Mouse (Mus musculus) stomach, embryonic 14.5 days (tissue): Measurements from ENCODE around the gene Plekhg6. TPM values are rescaled to one million over a fixed set of nuclear protein-coding genes. Genes with fewer than 3 reads are reported as not detected.

Source experiments
- ATAC-seq: fragments of 200-750 bp; cut with Nextera tagmentation; 2 replicates; pipeline ENCODE4 v1.8.0; 2017; ENCODE audit warnings: low read depth, moderate TSS enrichment; ENCODE audit not compliant: insufficient number of reproducible peaks, insufficient read depth, low FRiP score
- H3K27ac ChIP-seq: fragments of 300-500 bp; sonication (generic); 2 replicates; pipeline ENCODE4 v1.5.1; 2014; ENCODE audit warnings: mild to moderate bottlenecking, low read length, moderate library complexity, mixed read lengths
- H3K27me3 ChIP-seq: fragments of 300-500 bp; sonication (generic); 2 replicates; pipeline ENCODE4 v1.6.1; 2014; ENCODE audit warnings: low read length, control low read depth, mixed read lengths; ENCODE audit not compliant: control insufficient read depth, insufficient read depth
- H3K36me3 ChIP-seq: fragments of 300-500 bp; sonication (generic); 2 replicates; pipeline ENCODE4 v1.6.1; 2014; ENCODE audit warnings: mild to moderate bottlenecking, control low read depth, low read length, moderate library complexity, mixed read lengths; ENCODE audit not compliant: control insufficient read depth, insufficient read depth
- H3K4me1 ChIP-seq: fragments of 300-500 bp; sonication (generic); 2 replicates; pipeline ENCODE4 v1.6.1; 2014; ENCODE audit warnings: low read length, control low read depth, mixed read lengths; ENCODE audit not compliant: control insufficient read depth, insufficient read depth
- H3K4me2 ChIP-seq: fragments of 300-500 bp; sonication (generic); replicated peaks from 2 replicates; pipeline ENCODE4 v1.6.1; 2014; ENCODE audit warnings: low read depth, low read length, control low read depth
- H3K4me3 ChIP-seq: fragments of 300-500 bp; sonication (generic); 2 replicates; pipeline ENCODE4 v1.5.1; 2014; ENCODE audit warnings: low read depth, low read length, control low read depth
- H3K9ac ChIP-seq: fragments of 300-500 bp; sonication (generic); replicated peaks from 2 replicates; pipeline ENCODE4 v1.6.1; 2014; ENCODE audit warnings: low read depth, mild to moderate bottlenecking, control low read depth, low read length, moderate library complexity, mixed read lengths
- H3K9me3 ChIP-seq: fragments of 300-500 bp; sonication (generic); 2 replicates; pipeline ENCODE4 v1.6.1; 2016; ENCODE audit warnings: low read depth, low read length, control low read depth; ENCODE audit not compliant: control insufficient read depth
- WGBS: fragments of 180-500 bp; shearing (Covaris S2); extraction: QIAGEN DNeasy Blood & Tissue Kit; methylation state at CpG from one replicate; pipeline ENCODE4 v1.1.7; 2014; 5-methylcytosine and 5-hydroxymethylcytosine counted together
- polyA plus RNA-seq: library from polyadenylated mRNA; unstranded; fragments of >200 nt; fragmentation: Nextera tagmentation; extraction: Ambion mirVana; gene quantifications from 2 replicates; pipeline ENCODE4 v1.2.1, GENCODE M21; 2014

Plekhg6 gene
- polyA plus RNA-seq, 1 experiment from 2014 or later, result 2.1 TPM

GRCm38 (mm10) chr6:125320323-125320722 lies 60.3 kb downstream of the Plekhg6 start, which contains the start of gene Scnn1a:
Gene Scnn1a, plus strand, starts transcription at chr6:125320659.
- no peak within 1 kb of the TSS for H3K9ac ChIP-seq
- H3K4me3 ChIP-seq, result no peak within 1 kb of the TSS
- no peak; the same call in 1 of the 2 replicates for ATAC-seq
- no peak within 1 kb of the TSS for H3K27ac ChIP-seq
- H3K9me3 ChIP-seq, result no peaks in the 10 kb centered on the region
- H3K36me3 ChIP-seq, result no peaks in the 10 kb centered on the region
- H3K27me3 ChIP-seq, result 0 out of 2 replicates have a peak, but pooled peaks cover 4% of the 10 kb centered on the region
- H3K4me2 ChIP-seq, result peak within 1 kb of the TSS; percentile 19; the same call in 1 of the 2 replicates
- H3K4me1 ChIP-seq, result peaks cover 12% of the 10 kb centered on the region
- WGBS, result 75% methylated on average over 1 of the region's 1 CpGs

DNA sequence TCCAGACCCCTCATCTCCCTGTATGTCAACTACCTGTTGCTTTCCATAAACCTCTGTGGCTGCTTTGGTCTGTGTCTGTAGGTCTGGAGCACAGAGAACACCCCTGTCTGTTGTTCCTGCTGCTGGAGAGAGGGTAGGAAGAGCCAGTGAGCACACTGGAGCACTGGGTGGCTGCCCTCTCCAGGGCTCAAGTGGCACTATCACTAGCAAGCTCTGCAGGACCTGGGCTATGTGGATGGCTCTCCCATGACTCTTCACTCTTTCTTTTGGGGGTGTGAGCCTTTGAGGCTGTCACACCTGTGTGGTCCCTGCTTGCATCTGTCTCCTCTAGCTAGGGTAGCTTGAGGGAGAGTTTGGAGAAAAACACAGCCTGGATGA lies 60.7 kb downstream of the Plekhg6 start:
- Histone ChIP-seq H3K4me3 (no peak overlapping the region), H3K27me3 (0 out of 2 replicates have a peak, but pooled peaks cover 4% of the 10 kb centered on the region), H3K9me3 (no peaks in the 10 kb centered on the region), H3K4me2 (no peak overlapping the region), H3K9ac (no peak overlapping the region), H3K4me1 (peaks cover 12% of the 10 kb centered on the region), H3K27ac (no peak overlapping the region), H3K36me3 (no peaks in the 10 kb centered on the region)
- ATAC-seq, result no peak

DNA sequence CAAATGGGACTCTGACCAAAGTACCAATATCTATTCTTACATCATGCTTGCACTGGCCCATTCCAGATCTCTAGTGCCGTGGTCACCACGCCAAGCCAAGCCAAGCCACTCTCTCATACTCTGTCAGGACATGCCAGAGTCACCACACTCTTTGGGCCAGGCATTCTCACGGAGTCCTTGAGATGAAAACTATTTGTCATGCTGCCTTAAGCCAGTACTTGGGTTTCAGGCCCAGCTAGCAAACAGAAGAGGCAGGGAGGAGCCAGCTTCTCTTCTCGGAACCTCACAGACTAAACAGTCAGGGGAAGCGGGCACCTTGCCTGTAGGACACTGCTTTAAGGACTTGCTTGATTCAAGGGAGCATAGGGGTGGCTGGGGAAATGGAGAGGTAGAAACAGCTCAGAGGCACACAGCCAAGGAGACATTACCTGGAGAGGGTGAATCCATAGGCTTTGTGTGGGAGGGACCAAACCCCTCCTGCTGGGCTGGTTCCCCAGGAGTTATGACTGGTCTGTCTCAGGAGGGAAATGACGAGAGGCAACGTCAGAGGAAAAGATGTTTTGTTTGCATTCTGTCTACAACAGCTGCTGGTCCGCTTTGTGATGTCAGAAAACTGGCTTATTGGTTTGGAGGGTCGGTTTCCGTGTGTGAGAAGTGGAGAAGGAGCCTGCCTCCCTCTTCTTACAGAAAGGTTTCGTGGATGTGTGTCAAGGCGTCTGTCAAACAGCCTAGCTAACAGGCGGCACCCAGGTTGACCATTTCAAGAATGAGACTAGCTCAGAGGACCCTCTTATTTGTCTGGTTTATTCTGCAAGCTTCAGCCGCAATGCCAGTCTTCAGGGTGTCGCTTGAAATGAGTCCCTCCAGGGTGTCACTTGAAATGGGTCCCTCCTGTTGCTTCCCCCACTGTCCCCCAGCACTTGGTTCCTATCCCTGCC lies 61.3 kb downstream of the Plekhg6 start:
- Histone ChIP-seq H3K4me2 (no peak overlapping the region), H3K36me3 (no peaks in the 10 kb centered on the region), H3K9me3 (no peaks in the 10 kb centered on the region), H3K4me1 (peaks cover 19% of the 10 kb centered on the region), H3K9ac (no peak overlapping the region), H3K27ac (no peak overlapping the region), H3K4me3 (no peak overlapping the region), H3K27me3 (0 out of 2 replicates have a peak, but pooled peaks cover 4% of the 10 kb centered on the region)
- ATAC-seq, result no peak
- 52% methylated on average over 15 of the region's 15 CpGs for WGBS

DNA sequence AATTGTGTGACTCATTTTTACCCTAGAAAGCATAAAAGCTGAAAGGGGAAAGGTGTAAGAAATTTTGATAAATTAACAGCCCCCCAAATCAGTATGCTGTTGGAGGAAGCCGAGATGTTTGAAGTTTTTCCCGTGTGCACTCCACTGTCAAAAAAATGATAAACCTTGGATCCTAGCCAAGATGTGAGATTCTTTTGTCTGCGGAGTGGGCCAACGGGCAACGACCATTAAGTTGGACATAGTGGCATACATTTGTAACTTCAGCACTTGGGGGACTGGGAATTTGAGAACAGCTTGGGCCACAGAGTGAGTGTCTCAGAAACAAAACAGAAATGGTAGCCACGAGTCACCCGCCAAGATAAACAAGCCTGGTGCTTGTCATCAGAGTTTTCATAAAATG lies 63.5 kb downstream of the Plekhg6 start:
- Histone ChIP-seq H3K9me3 (no peaks in the 10 kb centered on the region), H3K4me1 (peaks cover 30% of the 10 kb centered on the region), H3K9ac (no peak overlapping the region), H3K27ac (no peak overlapping the region), H3K4me3 (no peak overlapping the region), H3K4me2 (no peak overlapping the region), H3K27me3 (0 out of 2 replicates have a peak, but pooled peaks cover 4% of the 10 kb centered on the region), H3K36me3 (no peaks in the 10 kb centered on the region)
- no peak for ATAC-seq
- WGBS, result 32% methylated on average over 7 of the region's 7 CpGs

GRCm38 (mm10) chr6:125314746-125315145 lies 65.8 kb downstream of the Plekhg6 start:
- H3K27ac ChIP-seq, result no peak overlapping the region
- H3K27me3 ChIP-seq, result no peaks in the 10 kb centered on the region
- H3K4me2 ChIP-seq, result no peak overlapping the region
- H3K4me1 ChIP-seq, result peaks cover 25% of the 10 kb centered on the region; the same call in 1 of the 2 replicates
- H3K9me3 ChIP-seq, result no peaks in the 10 kb centered on the region
- ATAC-seq, result no peak
- 80% methylated on average over 6 of the region's 6 CpGs for WGBS
- H3K4me3 ChIP-seq, result no peak overlapping the region
- H3K36me3 ChIP-seq, result peaks cover 9% of the 10 kb centered on the region; the same call in 1 of the 2 replicates
- H3K9ac ChIP-seq, result no peak overlapping the region

DNA sequence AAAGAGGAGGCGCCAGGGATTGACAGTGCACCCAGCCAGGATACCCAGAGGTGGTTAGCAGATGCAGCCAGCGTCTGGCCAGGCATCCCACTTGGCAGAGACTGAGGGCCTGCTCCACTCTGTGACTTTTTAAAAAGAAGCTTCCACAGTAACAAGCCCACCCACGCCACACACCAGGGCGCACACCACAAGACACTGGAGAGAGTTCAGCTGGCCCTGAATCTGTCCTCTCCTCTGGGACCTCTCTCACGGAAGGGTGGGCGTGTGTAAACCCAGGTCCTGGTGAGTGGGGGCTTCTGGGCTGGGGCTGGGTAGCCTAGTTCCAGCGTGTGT lies 66.4 kb downstream of the Plekhg6 start:
- peak overlapping the region; percentile 74 for H3K4me2 ChIP-seq
- peaks cover 9% of the 10 kb centered on the region; the same call in 1 of the 2 replicates for H3K36me3 ChIP-seq
- H3K27me3 ChIP-seq, result no peaks in the 10 kb centered on the region
- H3K4me3 ChIP-seq, result peak overlapping the region; percentile 60
- H3K9me3 ChIP-seq, result no peaks in the 10 kb centered on the region
- peak overlapping the region; percentile 89 for H3K9ac ChIP-seq
- peaks cover 24% of the 10 kb centered on the region; the same call in 1 of the 2 replicates for H3K4me1 ChIP-seq
- WGBS, result 54% methylated on average over 7 of the region's 7 CpGs
- ATAC-seq, result no peak
- peak overlapping the region; percentile 83; the same call in 1 of the 2 replicates for H3K27ac ChIP-seq

- H3K9ac ChIP-seq, result peak within 1 kb of the TSS; percentile 89
- H3K9me3 ChIP-seq, result no peaks in the 10 kb centered on the region
- peaks cover 9% of the 10 kb centered on the region; the same call in 1 of the 2 replicates for H3K36me3 ChIP-seq
- no peaks in the 10 kb centered on the region for H3K27me3 ChIP-seq
- H3K27ac ChIP-seq, result peak within 1 kb of the TSS; percentile 83
- peaks cover 21% of the 10 kb centered on the region; the same call in 1 of the 2 replicates for H3K4me1 ChIP-seq
- peak within 1 kb of the TSS; percentile 60 for H3K4me3 ChIP-seq
- whole genome bisulfite sequencing, result 3% methylated on average over 44 of the region's 46 CpGs
- ATAC-seq, result peak; percentile 90
- peak within 1 kb of the TSS; percentile 74 for H3K4me2 ChIP-seq
Observed at GRCm38 (mm10) chr6:125313546-125314230, 66.9 kb downstream of the Plekhg6 start, which contains the start of gene Ltbr. Gene Ltbr, minus strand, starts transcription at chr6:125313885.
